Mouse (Mus musculus): ENCODE measurements around the gene Gosr2. TPM values are rescaled to one million over a fixed set of nuclear protein-coding genes. Genes with fewer than 3 reads are reported as not detected.
A peak's percentile ranks its signal among the peaks of the same experiment; 100 is the strongest.

Gosr2 gene
- polyA plus RNA-seq, 1 experiment from 2014 or later, result 99.5 TPM

- H3K4me1 ChIP-seq, result peaks cover 25% of the 10 kb centered on the region
- H3K27me3 ChIP-seq (ENCODE audit: poor library complexity, severe bottlenecking), result peaks cover 98% of the 10 kb centered on the region
- WGBS, result 82% methylated on average over 6 of the region's 6 CpGs
- DNase-seq (ENCODE audit: extremely low spot score, low spot score), result no peak
- no peak overlapping the region for H3K27ac ChIP-seq
- no peak overlapping the region for H3K4me3 ChIP-seq
- no peaks in the 10 kb centered on the region for H3K36me3 ChIP-seq (replicated peaks)
- no peaks in the 10 kb centered on the region for H3K9me3 ChIP-seq
These were observed 46.3 kb downstream of the Gosr2 start for GRCm38 (mm10) chr11:103651426-103651825.

DNA sequence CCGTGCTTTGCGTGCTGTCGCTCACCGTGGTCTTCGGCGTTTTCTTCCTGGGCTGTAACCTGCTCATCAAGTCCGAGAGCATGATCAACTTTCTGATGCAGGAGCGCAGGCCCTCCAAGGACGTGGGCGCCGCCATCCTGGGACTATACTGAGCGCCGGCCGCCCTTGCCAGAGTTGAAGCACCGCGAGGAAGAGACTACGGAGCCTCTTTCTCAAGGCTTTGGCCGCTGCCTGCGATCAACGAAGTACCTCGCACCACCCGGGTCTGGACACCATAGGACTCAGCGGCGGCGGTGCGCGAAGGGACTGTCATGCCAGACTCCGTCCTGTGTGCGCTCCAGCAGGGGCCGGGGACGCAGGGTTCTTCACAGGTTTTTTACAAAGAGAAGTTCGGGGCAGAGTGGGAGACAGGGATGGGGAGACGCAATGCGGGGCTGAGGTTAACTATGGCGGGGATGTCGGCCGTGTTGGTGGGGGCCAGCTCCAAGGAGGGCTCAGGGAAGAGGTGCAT lies 47.7 kb downstream of the Gosr2 start:
- Histone ChIP-seq H3K27me3 (ENCODE audit: poor library complexity, severe bottlenecking) (peaks cover 96% of the 10 kb centered on the region), H3K4me1 (peaks cover 25% of the 10 kb centered on the region), H3K36me3 (replicated peaks) (no peaks in the 10 kb centered on the region), H3K4me3 (peak overlapping the region; percentile 46), H3K9me3 (no peaks in the 10 kb centered on the region), H3K27ac (no peak overlapping the region)
- DNase-seq (ENCODE audit: extremely low spot score, low spot score), result no peak
- WGBS, result 1% methylated on average over 37 of the region's 37 CpGs

- peaks cover 90% of the 10 kb centered on the region for H3K27me3 ChIP-seq (ENCODE audit: poor library complexity, severe bottlenecking)
- WGBS, result 1% methylated on average over 69 of the region's 71 CpGs
- no peak within 1 kb of the TSS for H3K27ac ChIP-seq
- DNase-seq (ENCODE audit: extremely low spot score, low spot score), result no peak
- H3K36me3 ChIP-seq (replicated peaks), result no peaks in the 10 kb centered on the region
- H3K4me3 ChIP-seq, result peak within 1 kb of the TSS; percentile 46
- H3K9me3 ChIP-seq, result no peaks in the 10 kb centered on the region
- peaks cover 25% of the 10 kb centered on the region for H3K4me1 ChIP-seq
These were observed 48.3 kb downstream of the Gosr2 start, which contains the start of gene Rprml for GRCm38 (mm10) chr11:103649301-103649982. Gene Rprml (plus strand): TSS chr11:103649570.

DNA sequence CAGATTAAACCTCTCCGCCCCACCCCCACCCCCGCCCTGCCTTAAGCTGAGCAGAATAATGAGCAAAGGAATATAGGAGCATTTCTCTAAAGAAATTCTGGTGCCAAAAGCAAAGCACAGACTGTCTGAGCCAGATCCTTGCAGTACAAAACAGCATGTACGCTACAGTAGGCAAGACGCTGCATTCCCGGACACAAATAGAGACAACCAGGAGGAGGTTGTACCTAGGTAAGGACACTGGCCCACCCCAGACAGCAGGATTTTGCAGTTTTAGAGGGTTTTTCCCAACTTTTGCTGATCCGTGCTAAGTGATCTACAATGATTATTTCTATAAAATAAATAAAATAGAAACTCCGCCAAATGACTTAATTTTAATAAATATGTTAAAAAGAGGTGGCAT lies 49.0 kb downstream of the Gosr2 start:
- no peaks in the 10 kb centered on the region for H3K9me3 ChIP-seq
- WGBS, result 28% methylated on average over 7 of the region's 7 CpGs
- H3K27me3 ChIP-seq (ENCODE audit: poor library complexity, severe bottlenecking), result peaks cover 82% of the 10 kb centered on the region
- H3K27ac ChIP-seq, result no peak overlapping the region
- peaks cover 25% of the 10 kb centered on the region for H3K4me1 ChIP-seq
- no peak overlapping the region for H3K4me3 ChIP-seq
- DNase-seq (ENCODE audit: extremely low spot score, low spot score), result no peak
- H3K36me3 ChIP-seq (replicated peaks), result no peaks in the 10 kb centered on the region

- 9% methylated on average over 11 of the region's 11 CpGs for WGBS
- no peak overlapping the region for H3K4me3 ChIP-seq
- peaks cover 25% of the 10 kb centered on the region for H3K4me1 ChIP-seq
- DNase-seq (ENCODE audit: extremely low spot score, low spot score), result no peak
- H3K27ac ChIP-seq, result no peak overlapping the region
- H3K9me3 ChIP-seq, result no peaks in the 10 kb centered on the region
- peaks cover 76% of the 10 kb centered on the region for H3K27me3 ChIP-seq (ENCODE audit: poor library complexity, severe bottlenecking)
- H3K36me3 ChIP-seq (replicated peaks), result no peaks in the 10 kb centered on the region
These were observed 49.6 kb downstream of the Gosr2 start for GRCm38 (mm10) chr11:103647921-103648620.

GRCm38 (mm10) chr11:103646301-103646700 lies 51.4 kb downstream of the Gosr2 start:
- WGBS, result 87% methylated on average over 6 of the region's 6 CpGs
- peaks cover 69% of the 10 kb centered on the region for H3K27me3 ChIP-seq (ENCODE audit: poor library complexity, severe bottlenecking)

DNA sequence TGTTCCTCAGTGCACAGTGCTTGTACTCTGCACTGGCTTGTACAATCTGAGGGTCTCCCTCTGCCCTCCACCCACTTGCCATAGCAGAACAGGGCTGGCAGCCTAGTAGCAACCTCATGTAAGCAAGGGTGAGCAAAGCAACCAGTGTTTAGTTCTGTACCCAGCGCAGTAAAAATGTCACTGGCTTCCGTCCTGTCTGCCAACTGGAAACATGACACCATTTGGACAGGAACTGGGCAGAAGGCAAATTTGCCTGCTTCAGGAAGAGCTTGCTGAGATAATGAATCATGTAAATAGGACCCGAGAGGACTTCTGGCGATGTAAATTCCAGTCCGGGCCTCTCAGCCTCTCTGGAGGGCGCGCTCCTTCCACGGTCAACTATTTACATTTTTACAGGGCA lies 52.0 kb downstream of the Gosr2 start:
- peaks cover 25% of the 10 kb centered on the region for H3K4me1 ChIP-seq
- H3K4me3 ChIP-seq, result no peak overlapping the region
- no peak overlapping the region for H3K27ac ChIP-seq
- no peaks in the 10 kb centered on the region for H3K36me3 ChIP-seq (replicated peaks)
- DNase-seq (ENCODE audit: extremely low spot score, low spot score), result no peak
- 86% methylated on average over 8 of the region's 8 CpGs for whole genome bisulfite sequencing
- H3K27me3 ChIP-seq (ENCODE audit: poor library complexity, severe bottlenecking), result peaks cover 69% of the 10 kb centered on the region
- H3K9me3 ChIP-seq, result no peaks in the 10 kb centered on the region

More at GRCm38 (mm10) chr11:103646301-103646700, 51.4 kb downstream of the Gosr2 start:
- Histone ChIP-seq H3K36me3 (replicated peaks) (no peaks in the 10 kb centered on the region), H3K4me1 (peaks cover 25% of the 10 kb centered on the region), H3K27ac (no peak overlapping the region), H3K4me3 (no peak overlapping the region), H3K9me3 (no peaks in the 10 kb centered on the region)
- DNase-seq (ENCODE audit: extremely low spot score, low spot score), result no peak

- H3K4me1 ChIP-seq, result peaks cover 3% of the 10 kb centered on the region
- no peak for DNase-seq (ENCODE audit: extremely low spot score, low spot score)
- WGBS, result 77% methylated on average over 9 of the region's 9 CpGs
These were observed 54.5 kb downstream of the Gosr2 start for GRCm38 (mm10) chr11:103643211-103643610.

GRCm38 (mm10) chr11:103639407-103639946 lies 58.2 kb downstream of the Gosr2 start:
- Histone ChIP-seq H3K9me3 (no peaks in the 10 kb centered on the region), H3K4me1 (no peaks in the 10 kb centered on the region), H3K36me3 (replicated peaks) (no peaks in the 10 kb centered on the region), H3K27ac (no peak overlapping the region), H3K27me3 (ENCODE audit: poor library complexity, severe bottlenecking) (peaks cover 39% of the 10 kb centered on the region), H3K4me3 (no peak overlapping the region)
- DNase-seq (ENCODE audit: extremely low spot score, low spot score), result peak; percentile 70
- WGBS, result 7% methylated on average over 10 of the region's 10 CpGs

More at GRCm38 (mm10) chr11:103643211-103643610, 54.5 kb downstream of the Gosr2 start:
- no peaks in the 10 kb centered on the region for H3K36me3 ChIP-seq (replicated peaks)
- H3K4me3 ChIP-seq, result no peak overlapping the region
- no peaks in the 10 kb centered on the region for H3K9me3 ChIP-seq
- H3K27me3 ChIP-seq (ENCODE audit: poor library complexity, severe bottlenecking), result peaks cover 66% of the 10 kb centered on the region
- H3K27ac ChIP-seq, result no peak overlapping the region

DNA sequence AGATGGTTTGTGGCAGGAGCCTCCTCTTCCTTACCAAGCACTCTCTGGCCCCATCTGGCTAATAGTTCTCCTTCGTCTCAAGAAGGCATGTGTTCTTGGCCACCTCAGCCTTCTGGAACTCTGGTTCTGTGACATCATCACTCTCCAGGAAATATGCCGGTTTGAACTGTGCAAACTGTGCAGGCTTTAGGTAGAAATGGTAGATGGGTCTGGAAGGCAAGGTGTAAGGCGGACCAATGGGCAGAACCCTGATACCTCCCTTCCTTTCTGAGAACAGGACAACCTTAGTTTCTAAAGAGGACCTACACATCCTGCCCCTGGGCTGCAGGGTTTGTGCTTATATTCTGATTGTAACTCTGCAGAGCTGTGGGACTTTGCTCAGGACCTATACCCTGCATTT lies 58.9 kb downstream of the Gosr2 start, which contains the start of gene Lyzl6:
Gene Lyzl6 (minus strand): TSS at position 101 of the 400 bp plus-strand sequence.
- Histone ChIP-seq H3K4me3 (no peak within 1 kb of the TSS), H3K36me3 (replicated peaks) (no peaks in the 10 kb centered on the region), H3K9me3 (no peaks in the 10 kb centered on the region), H3K27me3 (ENCODE audit: poor library complexity, severe bottlenecking) (peaks cover 39% of the 10 kb centered on the region), H3K4me1 (no peaks in the 10 kb centered on the region), H3K27ac (no peak within 1 kb of the TSS)
- WGBS, result 86% methylated on average over 3 of the region's 3 CpGs
- no peak for DNase-seq (ENCODE audit: extremely low spot score, low spot score)

GRCm38 (mm10) chr11:103636261-103636660 lies 61.4 kb downstream of the Gosr2 start:
- Histone ChIP-seq H3K36me3 (replicated peaks) (no peaks in the 10 kb centered on the region), H3K4me3 (no peak overlapping the region), H3K9me3 (no peaks in the 10 kb centered on the region), H3K4me1 (no peaks in the 10 kb centered on the region), H3K27ac (no peak overlapping the region), H3K27me3 (ENCODE audit: poor library complexity, severe bottlenecking) (peaks cover 28% of the 10 kb centered on the region)
- DNase-seq (ENCODE audit: extremely low spot score, low spot score), result no peak
- 85% methylated on average over 6 of the region's 6 CpGs for WGBS

DNA sequence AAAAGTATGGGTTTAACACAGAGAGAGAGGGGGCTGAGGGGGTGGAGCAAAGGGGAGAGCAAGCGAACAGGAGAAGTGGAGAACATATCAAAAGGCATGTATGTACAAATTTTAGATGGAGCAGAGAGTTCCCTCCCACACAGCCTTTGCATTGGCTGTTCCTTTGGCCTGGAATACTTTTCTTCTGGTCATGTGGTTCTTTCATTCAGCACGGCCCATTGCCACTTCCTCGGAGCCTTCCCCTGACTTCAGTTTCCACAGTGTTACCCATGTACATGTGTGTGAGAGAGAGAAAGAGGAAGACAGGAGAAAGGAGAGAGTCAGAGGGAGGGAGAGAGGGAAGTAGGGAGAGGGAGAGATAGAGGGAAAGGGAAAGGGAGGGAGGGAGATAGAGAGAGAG lies 62.2 kb downstream of the Gosr2 start:
- 89% methylated on average over 3 of the region's 3 CpGs for WGBS
- Histone ChIP-seq H3K27me3 (ENCODE audit: poor library complexity, severe bottlenecking) (peaks cover 21% of the 10 kb centered on the region), H3K36me3 (replicated peaks) (no peaks in the 10 kb centered on the region), H3K4me3 (no peak overlapping the region), H3K27ac (no peak overlapping the region), H3K4me1 (no peaks in the 10 kb centered on the region), H3K9me3 (no peaks in the 10 kb centered on the region)
- no peak for DNase-seq (ENCODE audit: extremely low spot score, low spot score)

- peaks cover 14% of the 10 kb centered on the region for H3K27me3 ChIP-seq (ENCODE audit: poor library complexity, severe bottlenecking)
- no peaks in the 10 kb centered on the region for H3K4me1 ChIP-seq
- 89% methylated on average over 7 of the region's 7 CpGs for WGBS
- H3K36me3 ChIP-seq (replicated peaks), result no peaks in the 10 kb centered on the region
- H3K9me3 ChIP-seq, result no peaks in the 10 kb centered on the region
- no peak for DNase-seq (ENCODE audit: extremely low spot score, low spot score)
- no peak overlapping the region for H3K27ac ChIP-seq
- H3K4me3 ChIP-seq, result no peak overlapping the region
These were observed 62.9 kb downstream of the Gosr2 start for GRCm38 (mm10) chr11:103634806-103635205.

Data from forebrain, embryonic 10.5 days (tissue).